Mouse (Mus musculus): ENCODE data around the gene Tatdn2. TPM values are rescaled to one million over a fixed set of nuclear protein-coding genes. Genes with fewer than 3 reads are reported as not detected.

Tatdn2 gene
- 0.72 and 0.95 TPM in 2 replicates for polyA plus RNA-seq (2015; fragmentation: Nextera tagmentation; extraction: Ambion mirVana)

- H3K27ac ChIP-seq (ENCODE audit: low read length) = peak within 1 kb of the TSS; percentile 89
- peak within 1 kb of the TSS; percentile 93 for H3K4me2 ChIP-seq (replicated peaks; ENCODE audit: low read depth, low read length)
- peaks cover 3% of the 10 kb centered on the region; the same call in 1 of the 2 replicates for H3K36me3 ChIP-seq (ENCODE audit: insufficient read depth, low read length)
- peak within 1 kb of the TSS; percentile 84 for H3K9ac ChIP-seq (replicated peaks; ENCODE audit: low read length)
- H3K4me3 ChIP-seq (ENCODE audit: low read length) = peak within 1 kb of the TSS; percentile 84
- peaks cover 19% of the 10 kb centered on the region for H3K4me1 ChIP-seq (ENCODE audit: insufficient read depth, low read length)
- no peaks in the 10 kb centered on the region for H3K9me3 ChIP-seq (ENCODE audit: low read length)
- under 1% methylated on average over 56 of the region's 58 CpGs for WGBS
- H3K27me3 ChIP-seq (ENCODE audit: insufficient read depth, low read length) = no peaks in the 10 kb centered on the region
- peak; percentile 99 for ATAC-seq (ENCODE audit: low FRiP score, low TSS enrichment)
Measured at GRCm38 (mm10) chr6:113696582-113697221, at the start of gene Tatdn2. Gene Tatdn2 (plus strand): TSS chr6:113697050.

- 85% methylated on average over 7 of the region's 7 CpGs for WGBS
- no peak overlapping the region for H3K4me3 ChIP-seq (ENCODE audit: low read length)
- 0 out of 2 replicates have a peak overlapping the region, but pooled peaks have one; percentile 7 for H3K27ac ChIP-seq (ENCODE audit: low read length)
- H3K9me3 ChIP-seq (ENCODE audit: low read length) = no peaks in the 10 kb centered on the region
- no peak for ATAC-seq (ENCODE audit: low FRiP score, low TSS enrichment)
- H3K9ac ChIP-seq (replicated peaks; ENCODE audit: low read length) = no peak overlapping the region
- no peaks in the 10 kb centered on the region for H3K27me3 ChIP-seq (ENCODE audit: insufficient read depth, low read length)
- no peak overlapping the region for H3K4me2 ChIP-seq (replicated peaks; ENCODE audit: low read depth, low read length)
- no peaks in the 10 kb centered on the region for H3K36me3 ChIP-seq (ENCODE audit: insufficient read depth, low read length)
- no peaks in the 10 kb centered on the region for H3K4me1 ChIP-seq (ENCODE audit: insufficient read depth, low read length)
Measured at GRCm38 (mm10) chr6:113649346-113650196, 47.3 kb upstream of the Tatdn2 start.

DNA sequence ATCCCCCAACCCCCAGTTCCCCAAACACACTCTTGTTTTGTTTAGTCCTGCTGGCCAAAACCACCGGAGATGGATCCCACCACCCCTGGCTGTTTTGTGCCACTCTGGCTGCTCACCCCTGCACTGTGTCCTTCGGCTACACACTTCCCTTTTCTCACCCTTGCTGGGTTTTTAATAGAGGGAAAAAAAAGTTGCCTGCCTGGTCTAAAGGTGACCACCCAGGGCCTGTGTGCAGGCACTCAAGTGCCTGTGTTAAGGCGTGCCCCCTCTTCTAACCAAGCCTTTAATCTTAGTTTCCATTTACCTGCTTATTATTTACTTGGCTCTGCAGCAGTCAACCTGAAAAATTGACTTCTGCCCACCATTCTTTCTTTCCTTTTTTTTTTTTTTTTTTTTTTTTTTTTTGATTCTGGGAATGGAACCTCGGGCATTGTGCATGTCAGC is 46.6 kb upstream of the Tatdn2 start:
- 57% methylated on average over 4 of the region's 4 CpGs for WGBS
- no peak for ATAC-seq (ENCODE audit: low FRiP score, low TSS enrichment)
- H3K36me3 ChIP-seq (ENCODE audit: insufficient read depth, low read length) = no peaks in the 10 kb centered on the region
- no peaks in the 10 kb centered on the region for H3K4me1 ChIP-seq (ENCODE audit: insufficient read depth, low read length)
- no peak overlapping the region for H3K4me3 ChIP-seq (ENCODE audit: low read length)
- H3K4me2 ChIP-seq (replicated peaks; ENCODE audit: low read depth, low read length) = no peak overlapping the region
- 0 out of 2 replicates have a peak overlapping the region, but pooled peaks have one; percentile 7 for H3K27ac ChIP-seq (ENCODE audit: low read length)
- H3K9ac ChIP-seq (replicated peaks; ENCODE audit: low read length) = no peak overlapping the region
- H3K9me3 ChIP-seq (ENCODE audit: low read length) = no peaks in the 10 kb centered on the region
- H3K27me3 ChIP-seq (ENCODE audit: insufficient read depth, low read length) = no peaks in the 10 kb centered on the region

DNA sequence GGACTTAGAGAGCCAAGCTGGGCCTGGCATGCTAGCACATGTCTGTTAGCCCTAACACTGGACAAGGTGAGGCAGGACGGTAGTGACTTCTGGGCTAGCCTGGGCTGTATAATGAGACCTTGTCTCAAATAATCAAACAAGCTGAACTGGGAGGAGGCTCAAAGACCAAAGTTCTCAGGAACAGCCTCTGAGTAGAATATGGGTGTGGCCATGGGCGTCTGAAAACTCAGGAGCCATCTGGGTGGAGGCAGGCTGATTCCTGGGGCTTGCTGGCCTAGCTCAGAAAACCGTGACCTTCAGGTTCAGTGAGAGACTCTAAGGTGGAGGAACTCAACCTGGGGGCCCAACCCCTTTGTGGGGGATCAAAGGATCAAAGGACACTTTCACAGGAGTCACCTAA is 45.2 kb upstream of the Tatdn2 start:
- Histone ChIP-seq H3K9ac (replicated peaks; ENCODE audit: low read length) (no peak overlapping the region), H3K27ac (ENCODE audit: low read length) (no peak overlapping the region), H3K9me3 (ENCODE audit: low read length) (no peaks in the 10 kb centered on the region), H3K36me3 (ENCODE audit: insufficient read depth, low read length) (no peaks in the 10 kb centered on the region), H3K4me2 (replicated peaks; ENCODE audit: low read depth, low read length) (no peak overlapping the region), H3K4me1 (ENCODE audit: insufficient read depth, low read length) (no peaks in the 10 kb centered on the region), H3K4me3 (ENCODE audit: low read length) (no peak overlapping the region), H3K27me3 (ENCODE audit: insufficient read depth, low read length) (no peaks in the 10 kb centered on the region)
- ATAC-seq (ENCODE audit: low FRiP score, low TSS enrichment) = no peak
- 65% methylated on average over 3 of the region's 3 CpGs for WGBS

- H3K27ac ChIP-seq (ENCODE audit: low read length) = no peak overlapping the region
- H3K4me1 ChIP-seq (ENCODE audit: insufficient read depth, low read length) = 0 out of 2 replicates have a peak, but pooled peaks cover 3% of the 10 kb centered on the region
- no peak overlapping the region for H3K9ac ChIP-seq (replicated peaks; ENCODE audit: low read length)
- H3K4me2 ChIP-seq (replicated peaks; ENCODE audit: low read depth, low read length) = no peak overlapping the region
- no peak for ATAC-seq (ENCODE audit: low FRiP score, low TSS enrichment)
- H3K36me3 ChIP-seq (ENCODE audit: insufficient read depth, low read length) = no peaks in the 10 kb centered on the region
- H3K9me3 ChIP-seq (ENCODE audit: low read length) = no peaks in the 10 kb centered on the region
- H3K27me3 ChIP-seq (ENCODE audit: insufficient read depth, low read length) = no peaks in the 10 kb centered on the region
- H3K4me3 ChIP-seq (ENCODE audit: low read length) = no peak overlapping the region
- 90% methylated on average over 7 of the region's 7 CpGs for WGBS
Measured at GRCm38 (mm10) chr6:113653551-113653950, 43.3 kb upstream of the Tatdn2 start.

DNA sequence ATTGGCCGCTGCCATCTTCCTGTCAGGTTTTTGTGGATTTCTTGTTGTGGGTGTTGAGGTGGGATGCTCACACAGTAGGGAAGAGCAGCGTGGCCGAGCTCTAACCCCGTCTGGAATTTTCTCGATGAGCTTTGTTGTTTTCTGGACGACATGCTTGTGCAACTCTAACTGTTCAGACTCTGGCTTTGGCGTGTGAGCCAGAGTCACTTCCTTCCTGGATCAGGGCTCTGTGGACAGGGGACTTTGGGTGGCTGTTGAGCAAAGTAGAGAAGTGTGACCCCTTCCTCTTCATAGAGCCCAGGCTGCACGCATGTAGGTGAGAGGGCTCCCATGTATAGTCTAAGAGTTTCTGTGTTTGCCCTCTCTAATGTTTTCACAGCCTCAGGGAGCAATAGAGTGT is 42.7 kb upstream of the Tatdn2 start:
- Histone ChIP-seq H3K36me3 (ENCODE audit: insufficient read depth, low read length) (no peaks in the 10 kb centered on the region), H3K9ac (replicated peaks; ENCODE audit: low read length) (no peak overlapping the region), H3K27ac (ENCODE audit: low read length) (no peak overlapping the region), H3K4me3 (ENCODE audit: low read length) (no peak overlapping the region), H3K9me3 (ENCODE audit: low read length) (no peaks in the 10 kb centered on the region), H3K4me2 (replicated peaks; ENCODE audit: low read depth, low read length) (no peak overlapping the region), H3K27me3 (ENCODE audit: insufficient read depth, low read length) (no peaks in the 10 kb centered on the region), H3K4me1 (ENCODE audit: insufficient read depth, low read length) (peaks cover 4% of the 10 kb centered on the region; the same call in 1 of the 2 replicates)
- no peak for ATAC-seq (ENCODE audit: low FRiP score, low TSS enrichment)
- 76% methylated on average over 8 of the region's 8 CpGs for WGBS

GRCm38 (mm10) chr6:113654753-113655397 is 42.0 kb upstream of the Tatdn2 start:
- Histone ChIP-seq H3K36me3 (ENCODE audit: insufficient read depth, low read length) (no peaks in the 10 kb centered on the region), H3K9me3 (ENCODE audit: low read length) (no peaks in the 10 kb centered on the region), H3K4me3 (ENCODE audit: low read length) (no peak overlapping the region), H3K4me2 (replicated peaks; ENCODE audit: low read depth, low read length) (no peak overlapping the region), H3K9ac (replicated peaks; ENCODE audit: low read length) (no peak overlapping the region), H3K27me3 (ENCODE audit: insufficient read depth, low read length) (no peaks in the 10 kb centered on the region), H3K27ac (ENCODE audit: low read length) (no peak overlapping the region), H3K4me1 (ENCODE audit: insufficient read depth, low read length) (peaks cover 11% of the 10 kb centered on the region; the same call in 1 of the 2 replicates)
- no peak for ATAC-seq (ENCODE audit: low FRiP score, low TSS enrichment)
- 42% methylated on average over 16 of the region's 16 CpGs for WGBS

DNA sequence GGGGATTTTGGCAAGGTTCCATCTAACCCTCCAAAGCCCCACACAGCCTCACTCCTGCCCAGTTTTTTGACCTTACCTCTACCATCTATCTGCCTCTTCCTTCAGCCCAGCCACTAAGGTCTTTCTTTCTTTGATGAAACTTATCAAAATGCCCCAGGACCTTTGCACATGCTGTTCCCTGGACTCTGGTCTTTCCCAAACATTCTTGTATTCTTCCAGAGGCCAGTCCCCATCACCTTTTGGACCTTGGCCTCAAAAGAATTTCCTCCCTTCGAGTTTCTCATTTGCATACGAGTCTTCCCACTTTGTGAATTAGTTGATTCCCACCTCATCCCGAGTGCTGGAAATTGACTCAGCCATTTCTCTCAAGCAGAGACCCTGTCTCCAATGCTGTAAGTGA is 41.4 kb upstream of the Tatdn2 start:
- Histone ChIP-seq H3K27ac (ENCODE audit: low read length) (no peak overlapping the region), H3K36me3 (ENCODE audit: insufficient read depth, low read length) (no peaks in the 10 kb centered on the region), H3K4me2 (replicated peaks; ENCODE audit: low read depth, low read length) (no peak overlapping the region), H3K4me3 (ENCODE audit: low read length) (no peak overlapping the region), H3K27me3 (ENCODE audit: insufficient read depth, low read length) (no peaks in the 10 kb centered on the region), H3K4me1 (ENCODE audit: insufficient read depth, low read length) (peaks cover 17% of the 10 kb centered on the region), H3K9me3 (ENCODE audit: low read length) (no peaks in the 10 kb centered on the region), H3K9ac (replicated peaks; ENCODE audit: low read length) (no peak overlapping the region)
- 92% methylated on average over 3 of the region's 3 CpGs for WGBS
- no peak for ATAC-seq (ENCODE audit: low FRiP score, low TSS enrichment)

- Histone ChIP-seq H3K9ac (replicated peaks; ENCODE audit: low read length) (0 out of 2 replicates have a peak overlapping the region, but pooled peaks have one; percentile 17), H3K27ac (ENCODE audit: low read length) (0 out of 2 replicates have a peak overlapping the region, but pooled peaks have one; percentile 22), H3K9me3 (ENCODE audit: low read length) (no peaks in the 10 kb centered on the region), H3K4me1 (ENCODE audit: insufficient read depth, low read length) (peaks cover 31% of the 10 kb centered on the region), H3K4me3 (ENCODE audit: low read length) (no peak overlapping the region), H3K4me2 (replicated peaks; ENCODE audit: low read depth, low read length) (no peak overlapping the region), H3K36me3 (ENCODE audit: insufficient read depth, low read length) (no peaks in the 10 kb centered on the region), H3K27me3 (ENCODE audit: insufficient read depth, low read length) (no peaks in the 10 kb centered on the region)
- WGBS = 72% methylated on average over 6 of the region's 6 CpGs
- ATAC-seq (ENCODE audit: low FRiP score, low TSS enrichment) = no peak
Measured at GRCm38 (mm10) chr6:113656847-113657246, 40.0 kb upstream of the Tatdn2 start.

All from kidney, embryonic 16.5 days (tissue).